Mouse (Mus musculus) left cerebral cortex, adult 11 months (tissue): ENCODE data around the gene Nsmce4a.
A peak's percentile ranks its signal among the peaks of the same experiment; 100 is the strongest.

Source experiments
- DNase-seq: peaks from one replicate; pipeline ENCODE4 v3.0.0; 2022; ENCODE audit warnings: low spot score

Gene Nsmce4a

GRCm38 (mm10) chr7:130577388-130578003 lies 4.6 kb upstream of the Nsmce4a start, which contains the start of gene Tacc2:
TSS of gene Tacc2 (plus strand) at chr7:130577438.
- DNase-seq, result no peak

GRCm38 (mm10) chr7:130576981-130577380 lies 4.1 kb upstream of the Nsmce4a start:
- no peak for DNase-seq

- no peak for DNase-seq
These were observed 1.5 kb upstream of the Nsmce4a start for GRCm38 (mm10) chr7:130574211-130574991.

- no peak for DNase-seq
These were observed 828 bp upstream of the Nsmce4a start for GRCm38 (mm10) chr7:130573746-130574145.

GRCm38 (mm10) chr7:130570472-130570871 lies 2.4 kb downstream of the Nsmce4a start:
- no peak for DNase-seq

- no peak for DNase-seq
These were observed 4.0 kb downstream of the Nsmce4a start for GRCm38 (mm10) chr7:130568783-130569436.

- DNase-seq, result no peak
These were observed 8.3 kb downstream of the Nsmce4a start for GRCm38 (mm10) chr7:130564596-130564995.

- no peak for DNase-seq
These were observed 9.0 kb downstream of the Nsmce4a start for GRCm38 (mm10) chr7:130563880-130564279.

GRCm38 (mm10) chr7:130563276-130563675 lies 9.6 kb downstream of the Nsmce4a start:
- no peak for DNase-seq

- DNase-seq, result no peak
These were observed 12.0 kb downstream of the Nsmce4a start for GRCm38 (mm10) chr7:130560933-130561332.

- DNase-seq, result no peak
These were observed 14.3 kb downstream of the Nsmce4a start for GRCm38 (mm10) chr7:130558592-130558991.

GRCm38 (mm10) chr7:130555597-130555996 lies 17.3 kb downstream of the Nsmce4a start:
- no peak for DNase-seq

- no peak for DNase-seq
These were observed 19.6 kb downstream of the Nsmce4a start for GRCm38 (mm10) chr7:130553321-130553720.

GRCm38 (mm10) chr7:130552780-130553179 lies 20.1 kb downstream of the Nsmce4a start:
- no peak for DNase-seq

- no peak for DNase-seq
These were observed 25.2 kb downstream of the Nsmce4a start for GRCm38 (mm10) chr7:130547635-130548175.

GRCm38 (mm10) chr7:130546791-130547484 lies 26.0 kb downstream of the Nsmce4a start:
- peak; percentile 78 for DNase-seq

GRCm38 (mm10) chr7:130546421-130546790 lies 26.5 kb downstream of the Nsmce4a start:
- DNase-seq, result no peak

GRCm38 (mm10) chr7:130545893-130546292 lies 27.0 kb downstream of the Nsmce4a start:
- DNase-seq, result no peak

- no peak for DNase-seq
These were observed 27.5 kb downstream of the Nsmce4a start for GRCm38 (mm10) chr7:130545401-130545800.

- DNase-seq, result no peak
These were observed 29.7 kb downstream of the Nsmce4a start for GRCm38 (mm10) chr7:130543181-130543580.

- no peak for DNase-seq
These were observed 32.7 kb downstream of the Nsmce4a start for GRCm38 (mm10) chr7:130540176-130540575.

- DNase-seq, result no peak
These were observed 35.9 kb downstream of the Nsmce4a start for GRCm38 (mm10) chr7:130537068-130537467.
